Mouse (Mus musculus) mesoderm, embryonic 11.5 days (tissue): ENCODE results near the gene Hes5.

Experiments used
- DNase-seq: peaks from one replicate; pipeline ENCODE4 v3.0.0-alpha.2; 2012; ENCODE audit warnings: low read depth, low spot score

Hes5 gene

GRCm38 (mm10) chr4:154942632-154943322 lies 17.9 kb upstream of the Hes5 start:
- no peak for DNase-seq

GRCm38 (mm10) chr4:154943323-154944039 lies 17.2 kb upstream of the Hes5 start:
- no peak for DNase-seq

- peak; percentile 92 for DNase-seq
These were observed 16.6 kb upstream of the Hes5 start for GRCm38 (mm10) chr4:154944121-154944590.

- DNase-seq, result peak; percentile 87
These were observed 14.4 kb upstream of the Hes5 start for GRCm38 (mm10) chr4:154946319-154946718.

- no peak for DNase-seq
These were observed 12.4 kb upstream of the Hes5 start for GRCm38 (mm10) chr4:154948066-154948939.

GRCm38 (mm10) chr4:154948940-154949588 lies 11.7 kb upstream of the Hes5 start:
- no peak for DNase-seq

GRCm38 (mm10) chr4:154949589-154949982 lies 11.1 kb upstream of the Hes5 start:
- DNase-seq, result peak; percentile 66

GRCm38 (mm10) chr4:154952461-154953241 lies 8.1 kb upstream of the Hes5 start:
- DNase-seq, result peak; percentile 71

GRCm38 (mm10) chr4:154956604-154957003 lies 4.1 kb upstream of the Hes5 start:
- DNase-seq, result no peak

- no peak for DNase-seq
These were observed 3.3 kb upstream of the Hes5 start for GRCm38 (mm10) chr4:154957289-154957993.

GRCm38 (mm10) chr4:154958171-154958570 lies 2.6 kb upstream of the Hes5 start:
- peak; percentile 91 for DNase-seq

- no peak for DNase-seq
These were observed 2.1 kb upstream of the Hes5 start for GRCm38 (mm10) chr4:154958621-154959020.

GRCm38 (mm10) chr4:154960021-154960689 lies 568 bp upstream of the Hes5 start:
- DNase-seq, result no peak

GRCm38 (mm10) chr4:154961226-154961738 lies 559 bp downstream of the Hes5 start:
- peak; percentile 41 for DNase-seq

- no peak for DNase-seq
These were observed 1.2 kb downstream of the Hes5 start for GRCm38 (mm10) chr4:154961911-154962310.

- DNase-seq, result no peak
These were observed 2.0 kb downstream of the Hes5 start for GRCm38 (mm10) chr4:154962683-154963082.

GRCm38 (mm10) chr4:154963190-154963836 lies 2.6 kb downstream of the Hes5 start:
- DNase-seq, result peak; percentile 51

GRCm38 (mm10) chr4:154963901-154964580 lies 3.3 kb downstream of the Hes5 start, which contains the start of gene Pank4:
Gene Pank4, plus strand, starts transcription at chr4:154964123.
- peak; percentile 90 for DNase-seq
